Mouse (Mus musculus) megakaryocyte progenitor cell, adult 5-6 weeks (primary cell): ENCODE data around the gene Zfp580. TPM values are rescaled to one million over a fixed set of nuclear protein-coding genes. Genes with fewer than 3 reads are reported as not detected.
A peak's percentile ranks its signal among the peaks of the same experiment; 100 is the strongest.

ENCODE experiments used
- ATAC-seq: replicated peaks from 2 replicates; pipeline ENCODE4 v1.8.0; 2016; ENCODE audit warnings: mild to moderate bottlenecking, moderate TSS enrichment, inconsistent platforms; ENCODE audit not compliant: poor library complexity
- total RNA-seq, 2 experiments: library from RNA; stranded (forward) in 1 of 2; stranded (reverse) in 1 of 2; fragments of 157-497, 149-512 nt in 1 of 2; fragments of 200-1000 nt in 1 of 2; gene quantifications; 2 replicates each; pipeline versions ENCODE4 v1.2.3 to v1.2.4; 2015 to 2017

Gene Zfp580
- total RNA-seq, 2 experiments from 2014 or later = 0.67 to 3.0 TPM

GRCm38 (mm10) chr7:5033818-5034217 lies 17.5 kb upstream of the Zfp580 start, which contains the start of gene 4632433K11Rik:
4632433K11Rik (plus strand) TSS chr7:5034118.
- ATAC-seq = no peak

GRCm38 (mm10) chr7:5035628-5036027 lies 15.7 kb upstream of the Zfp580 start:
- no peak for ATAC-seq

GRCm38 (mm10) chr7:5036136-5036535 lies 15.2 kb upstream of the Zfp580 start:
- ATAC-seq = no peak

GRCm38 (mm10) chr7:5037026-5037425 lies 14.3 kb upstream of the Zfp580 start:
- no peak for ATAC-seq

- no peak for ATAC-seq
These were observed 13.9 kb upstream of the Zfp580 start for GRCm38 (mm10) chr7:5037467-5037866.

GRCm38 (mm10) chr7:5038109-5038732 lies 13.1 kb upstream of the Zfp580 start, which contains the start of gene Zfp784:
Zfp784 (minus strand) TSS chr7:5038446.
- ATAC-seq = peak; percentile 91

GRCm38 (mm10) chr7:5038940-5039339 lies 12.4 kb upstream of the Zfp580 start:
- ATAC-seq = no peak

- peak; percentile 42 for ATAC-seq
These were observed 6.4 kb upstream of the Zfp580 start for GRCm38 (mm10) chr7:5044981-5045380.

GRCm38 (mm10) chr7:5046112-5046511 lies 5.2 kb upstream of the Zfp580 start:
- ATAC-seq = 0 out of 2 replicates have a peak, but pooled peaks have one; percentile 24

GRCm38 (mm10) chr7:5047313-5047712 lies 4.0 kb upstream of the Zfp580 start:
- ATAC-seq = peak; percentile 67

- ATAC-seq = no peak
These were observed 1.1 kb downstream of the Zfp580 start for GRCm38 (mm10) chr7:5052438-5052837.

GRCm38 (mm10) chr7:5052931-5053343 lies 1.6 kb downstream of the Zfp580 start:
- ATAC-seq = no peak

- peak; percentile 6; the same call in 1 of the 2 replicates for ATAC-seq
These were observed 2.3 kb downstream of the Zfp580 start for GRCm38 (mm10) chr7:5053456-5054179.

GRCm38 (mm10) chr7:5056651-5057263 lies 5.4 kb downstream of the Zfp580 start:
- no peak for ATAC-seq

- ATAC-seq = no peak
These were observed 6.0 kb downstream of the Zfp580 start for GRCm38 (mm10) chr7:5057381-5057780.

- ATAC-seq = peak; percentile 18
These were observed 6.5 kb downstream of the Zfp580 start for GRCm38 (mm10) chr7:5057804-5058203.

- no peak for ATAC-seq
These were observed 7.3 kb downstream of the Zfp580 start for GRCm38 (mm10) chr7:5058631-5059030.

GRCm38 (mm10) chr7:5059421-5059820 lies 8.1 kb downstream of the Zfp580 start:
- no peak for ATAC-seq

- ATAC-seq = peak; percentile 32
These were observed 8.9 kb downstream of the Zfp580 start for GRCm38 (mm10) chr7:5060239-5060731.

GRCm38 (mm10) chr7:5060944-5061773 lies 9.8 kb downstream of the Zfp580 start:
- ATAC-seq = peak; percentile 63
